Mouse (Mus musculus): ENCODE data around the gene Ms4a14.
"Not testable (repeated sequence)": the region's sequence is repeated elsewhere in the genome, so short reads cannot be mapped to it uniquely, and the experiment has no call there.

Gene Ms4a14

GRCm38 (mm10) chr19:11263549-11263948 is 50.7 kb downstream of the Ms4a14 start:
- no peak for DNase-seq (ENCODE audit: low read depth, low spot score)

GRCm38 (mm10) chr19:11262932-11263331 is 51.3 kb downstream of the Ms4a14 start:
- not testable (repeated sequence) for DNase-seq (ENCODE audit: low read depth, low spot score)

- DNase-seq (ENCODE audit: low read depth, low spot score), result no peak
These were observed 52.7 kb downstream of the Ms4a14 start for GRCm38 (mm10) chr19:11261522-11261921.

Data from forelimb bud, embryonic 11.5 days (tissue).